Mouse (Mus musculus) lung, adult 2 months (tissue): ENCODE data around the gene Btf3l4.

ENCODE experiments used
- CTCF ChIP-seq: fragments of 200-500 bp; IDR thresholded peaks from 2 replicates; pipeline ENCODE4 v1.5.1; 2011; ENCODE audit warnings: mild to moderate bottlenecking, low read length, control low read depth; ENCODE audit not compliant: insufficient read depth
- POLR2A ChIP-seq: fragments of 200-500 bp; IDR thresholded peaks from 2 replicates; pipeline ENCODE4 v1.6.1; 2011; ENCODE audit warnings: low read depth, mild to moderate bottlenecking, control low read depth, low read length, borderline replicate concordance; ENCODE audit errors: extremely low read depth

GRCm38 (mm10) chr4:108873746-108874145, 40.3 kb upstream of the Btf3l4 start:
- TF ChIP-seq CTCF (no peak), POLR2A (no peak)
